Mouse (Mus musculus) intestine, embryonic 14.5 days (tissue): ENCODE results near the gene Pxylp1. TPM values are rescaled to one million over a fixed set of nuclear protein-coding genes. Genes with fewer than 3 reads are reported as not detected.
A peak's percentile ranks its signal among the peaks of the same experiment; 100 is the strongest.
"Not testable (repeated sequence)": the region's sequence is repeated elsewhere in the genome, so short reads cannot be mapped to it uniquely, and the experiment has no call there.

Source experiments
- ATAC-seq: fragments of 200-750 bp; cut with Nextera tagmentation; replicated peaks from 2 replicates; pipeline ENCODE4 v1.8.0; 2017; ENCODE audit warnings: low read depth, moderate number of reproducible peaks, moderate TSS enrichment, moderate library complexity; ENCODE audit not compliant: low FRiP score, low TSS enrichment
- DNase-seq: peaks from one replicate; pipeline ENCODE4 v3.0.0-alpha.2; 2018; ENCODE audit warnings: low spot score
- H3K27ac ChIP-seq: fragments of 300-500 bp; sonication (generic); 2 replicates; pipeline ENCODE4 v1.5.1; 2014; ENCODE audit warnings: low read depth, mild to moderate bottlenecking, control low read depth
- H3K27me3 ChIP-seq: fragments of 300-500 bp; sonication (generic); replicated peaks from 2 replicates; pipeline ENCODE4 v1.6.1; 2014; ENCODE audit warnings: low read length, control low read depth; ENCODE audit not compliant: control insufficient read depth, insufficient read depth
- H3K36me3 ChIP-seq: fragments of 300-500 bp; sonication (generic); 2 replicates; pipeline ENCODE4 v1.6.1; 2014; ENCODE audit warnings: low read length, control low read depth; ENCODE audit not compliant: control insufficient read depth, insufficient read depth
- H3K4me1 ChIP-seq: fragments of 300-500 bp; sonication (generic); replicated peaks from 2 replicates; pipeline ENCODE4 v1.6.1; 2014; ENCODE audit warnings: low read length, control low read depth, mixed read lengths; ENCODE audit not compliant: control insufficient read depth, insufficient read depth
- H3K4me2 ChIP-seq: fragments of 300-500 bp; sonication (generic); 2 replicates; pipeline ENCODE4 v1.6.1; 2014; ENCODE audit warnings: low read length
- H3K4me3 ChIP-seq: fragments of 300-500 bp; sonication (generic); 2 replicates; pipeline ENCODE4 v1.5.1; 2014; ENCODE audit warnings: low read depth, low read length, control low read depth, mixed read lengths
- H3K9ac ChIP-seq: fragments of 300-500 bp; sonication (generic); 2 replicates; pipeline ENCODE4 v1.6.1; 2014; ENCODE audit warnings: mild to moderate bottlenecking, low read length
- H3K9me3 ChIP-seq: fragments of 300-500 bp; sonication (generic); 2 replicates; pipeline ENCODE4 v1.6.1; 2016; ENCODE audit warnings: low read length, control low read depth; ENCODE audit not compliant: control insufficient read depth
- WGBS: fragments of 180-500 bp; shearing (Covaris S2); extraction: QIAGEN DNeasy Blood & Tissue Kit; methylation state at CpG from one replicate; pipeline ENCODE4 v1.1.7; 2014; 5-methylcytosine and 5-hydroxymethylcytosine counted together
- polyA plus RNA-seq: library from polyadenylated mRNA; unstranded; fragments of >200 nt; fragmentation: Nextera tagmentation; extraction: Ambion mirVana; gene quantifications from 2 replicates; pipeline ENCODE4 v1.2.1, GENCODE M21; 2014

The Pxylp1 gene
- polyA plus RNA-seq, result 56.2 and 67.0 TPM in 2 replicates

- ATAC-seq (no peak), DNase-seq (no peak)
- WGBS, result 16% methylated on average over 3 of the region's 3 CpGs
- no peak within 1 kb of the TSS for H3K9ac ChIP-seq
- no peak within 1 kb of the TSS; the same call in 1 of the 2 replicates for H3K27ac ChIP-seq
- peak within 1 kb of the TSS; percentile 11; the same call in 1 of the 2 replicates for H3K4me2 ChIP-seq
- H3K4me3 ChIP-seq, result no peak within 1 kb of the TSS
- peaks cover 12% of the 10 kb centered on the region for H3K4me1 ChIP-seq
- H3K27me3 ChIP-seq, result no peaks in the 10 kb centered on the region
- H3K9me3 ChIP-seq, result no peaks in the 10 kb centered on the region
- no peaks in the 10 kb centered on the region for H3K36me3 ChIP-seq
Observed at GRCm38 (mm10) chr9:96892546-96892945, at the start of gene Pxylp1. TSS of gene Pxylp1 (minus strand) at chr9:96892669.

DNA sequence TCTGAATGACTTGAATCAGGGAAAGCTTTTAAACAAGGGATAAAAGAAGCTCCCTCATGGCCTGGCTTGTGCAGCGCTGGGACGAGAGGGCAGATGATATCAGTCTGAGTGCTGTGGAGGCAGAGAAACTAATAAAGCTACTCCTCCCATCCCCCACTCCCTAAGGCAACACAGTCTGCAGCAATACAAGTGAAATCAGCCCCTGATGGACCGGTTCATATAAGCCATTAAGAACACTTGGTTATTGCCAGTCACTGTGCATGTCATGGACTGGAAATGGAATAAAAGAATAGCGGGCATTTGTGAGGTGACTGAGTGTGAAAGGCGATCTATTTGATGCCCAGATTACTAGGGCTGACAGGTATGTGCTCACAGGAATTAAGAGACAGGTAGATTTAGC is 46.4 kb upstream of the Pxylp1 start:
- Histone ChIP-seq H3K9ac (no peak overlapping the region), H3K36me3 (peaks cover 14% of the 10 kb centered on the region), H3K4me1 (no peaks in the 10 kb centered on the region), H3K27me3 (no peaks in the 10 kb centered on the region), H3K27ac (no peak overlapping the region), H3K9me3 (0 out of 2 replicates have a peak, but pooled peaks cover 5% of the 10 kb centered on the region), H3K4me3 (no peak overlapping the region), H3K4me2 (no peak overlapping the region)
- ATAC-seq, result no peak
- 72% methylated on average over 5 of the region's 5 CpGs for WGBS
- no peak for DNase-seq

DNA sequence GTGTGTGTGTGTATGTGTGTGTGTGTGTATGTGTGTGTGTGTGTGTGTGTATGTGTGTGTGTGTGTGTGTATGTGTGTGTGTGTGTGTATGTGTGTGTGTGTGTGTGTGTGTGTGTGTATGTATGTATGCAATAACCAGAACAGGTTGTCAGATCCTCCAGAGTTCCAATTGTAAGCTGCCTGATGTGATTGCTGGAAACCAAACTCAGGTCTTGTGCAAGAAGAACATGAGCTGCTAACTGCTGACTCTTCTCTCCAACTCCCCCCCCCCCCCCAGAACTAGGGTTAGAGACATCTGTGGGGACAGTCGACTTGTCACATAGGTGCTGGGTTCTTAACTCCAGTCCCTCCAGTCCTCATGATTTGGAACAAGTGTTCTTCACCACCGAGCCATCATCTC is 44.0 kb upstream of the Pxylp1 start:
- not testable (repeated sequence) for H3K4me1 ChIP-seq, H3K9me3 ChIP-seq, H3K27ac ChIP-seq, DNase-seq, ATAC-seq, H3K9ac ChIP-seq, H3K4me2 ChIP-seq, H3K27me3 ChIP-seq, H3K36me3 ChIP-seq, H3K4me3 ChIP-seq
- 87% methylated on average over 2 of the region's 2 CpGs for WGBS

DNA sequence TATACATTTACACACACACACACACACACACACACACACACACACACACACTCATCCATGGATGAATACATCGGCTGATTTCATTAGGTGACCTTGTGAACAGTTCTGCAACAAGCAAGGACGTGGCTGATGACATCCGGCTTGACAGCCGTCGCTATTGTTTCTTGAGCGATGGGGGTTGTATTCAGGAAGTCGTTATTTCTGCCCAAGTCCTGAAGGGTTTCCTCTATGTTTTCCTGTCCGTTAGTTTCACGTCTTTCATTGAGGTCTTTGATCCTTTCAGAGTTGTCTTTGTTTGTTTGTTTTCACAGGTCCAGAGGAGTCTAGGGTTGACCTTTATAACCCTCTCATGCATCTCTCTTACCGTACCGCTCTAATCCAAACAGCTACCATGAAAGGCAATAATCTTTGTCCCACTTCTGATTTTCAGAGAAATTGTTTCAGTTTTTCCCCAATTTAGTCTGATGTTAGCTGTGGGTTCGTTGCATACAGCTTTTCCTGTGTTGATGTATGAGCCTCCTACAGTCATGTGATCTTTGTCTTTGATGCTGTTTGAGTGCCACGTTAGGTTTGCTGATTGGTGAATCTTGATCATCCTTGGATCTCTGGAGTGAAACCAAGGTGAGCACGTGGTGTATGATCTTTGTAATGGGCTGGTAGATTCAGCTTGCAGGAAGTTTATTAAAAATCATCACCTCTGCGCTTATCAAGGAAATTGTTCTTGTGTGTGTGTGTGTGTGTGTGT is 43.3 kb upstream of the Pxylp1 start:
- Histone ChIP-seq H3K4me2 (no peak overlapping the region), H3K27ac (no peak overlapping the region), H3K9me3 (0 out of 2 replicates have a peak, but pooled peaks cover 1% of the 10 kb centered on the region), H3K9ac (no peak overlapping the region), H3K27me3 (no peaks in the 10 kb centered on the region), H3K4me1 (no peaks in the 10 kb centered on the region), H3K36me3 (no peaks in the 10 kb centered on the region), H3K4me3 (no peak overlapping the region)
- ATAC-seq (no peak), DNase-seq (no peak)
- WGBS, result 65% methylated on average over 15 of the region's 15 CpGs

DNA sequence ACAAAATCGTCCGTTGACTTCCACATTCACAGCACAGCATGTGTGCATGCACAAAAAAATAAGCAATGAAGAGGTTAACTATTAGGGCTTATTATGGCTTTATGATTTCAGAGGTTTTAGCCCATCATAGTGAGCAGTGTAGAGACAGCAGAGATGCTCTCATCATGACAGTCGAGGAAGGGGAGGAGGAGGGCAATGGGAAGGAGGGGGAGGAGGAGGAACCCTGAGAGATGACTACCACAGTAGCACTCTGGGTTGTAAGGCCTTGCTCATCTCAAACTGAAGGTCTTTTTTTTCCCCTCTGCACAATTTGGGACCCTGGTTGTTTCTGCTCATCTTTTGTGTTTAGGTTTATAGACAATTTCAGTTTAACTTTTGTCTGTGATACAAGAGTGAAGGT is 42.3 kb upstream of the Pxylp1 start:
- H3K4me3 ChIP-seq, result no peak overlapping the region
- H3K9ac ChIP-seq, result no peak overlapping the region
- 69% methylated on average over 3 of the region's 3 CpGs for WGBS
- no peak overlapping the region for H3K4me2 ChIP-seq
- DNase-seq (no peak), ATAC-seq (no peak)
- H3K27ac ChIP-seq, result no peak overlapping the region
- no peaks in the 10 kb centered on the region for H3K4me1 ChIP-seq
- H3K27me3 ChIP-seq, result no peaks in the 10 kb centered on the region
- no peaks in the 10 kb centered on the region for H3K9me3 ChIP-seq
- no peaks in the 10 kb centered on the region for H3K36me3 ChIP-seq

DNA sequence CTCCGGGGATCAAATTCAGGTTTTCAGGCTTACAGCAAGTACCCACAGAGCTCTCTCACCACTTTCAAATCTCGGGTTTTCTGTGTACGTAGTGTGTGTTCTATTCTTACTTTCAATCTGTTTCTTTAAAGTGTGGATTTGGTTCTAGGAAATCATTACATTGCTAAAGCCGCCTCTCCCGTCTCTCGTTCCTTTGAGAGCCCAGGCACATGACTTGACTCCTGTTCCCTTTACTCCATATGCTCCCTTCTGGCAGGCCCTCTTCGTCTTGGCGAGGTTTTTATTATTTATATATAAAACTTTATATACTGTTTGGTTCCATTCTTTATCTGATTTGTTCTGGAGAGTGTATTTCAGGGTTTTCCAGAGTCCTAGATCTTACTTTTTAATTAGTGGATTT is 40.3 kb upstream of the Pxylp1 start:
- Histone ChIP-seq H3K9ac (no peak overlapping the region), H3K27ac (no peak overlapping the region), H3K4me3 (no peak overlapping the region), H3K9me3 (no peaks in the 10 kb centered on the region), H3K4me2 (no peak overlapping the region), H3K27me3 (no peaks in the 10 kb centered on the region), H3K36me3 (no peaks in the 10 kb centered on the region), H3K4me1 (no peaks in the 10 kb centered on the region)
- ATAC-seq, result no peak
- WGBS, result 87% methylated on average over 8 of the region's 8 CpGs
- DNase-seq, result no peak

DNA sequence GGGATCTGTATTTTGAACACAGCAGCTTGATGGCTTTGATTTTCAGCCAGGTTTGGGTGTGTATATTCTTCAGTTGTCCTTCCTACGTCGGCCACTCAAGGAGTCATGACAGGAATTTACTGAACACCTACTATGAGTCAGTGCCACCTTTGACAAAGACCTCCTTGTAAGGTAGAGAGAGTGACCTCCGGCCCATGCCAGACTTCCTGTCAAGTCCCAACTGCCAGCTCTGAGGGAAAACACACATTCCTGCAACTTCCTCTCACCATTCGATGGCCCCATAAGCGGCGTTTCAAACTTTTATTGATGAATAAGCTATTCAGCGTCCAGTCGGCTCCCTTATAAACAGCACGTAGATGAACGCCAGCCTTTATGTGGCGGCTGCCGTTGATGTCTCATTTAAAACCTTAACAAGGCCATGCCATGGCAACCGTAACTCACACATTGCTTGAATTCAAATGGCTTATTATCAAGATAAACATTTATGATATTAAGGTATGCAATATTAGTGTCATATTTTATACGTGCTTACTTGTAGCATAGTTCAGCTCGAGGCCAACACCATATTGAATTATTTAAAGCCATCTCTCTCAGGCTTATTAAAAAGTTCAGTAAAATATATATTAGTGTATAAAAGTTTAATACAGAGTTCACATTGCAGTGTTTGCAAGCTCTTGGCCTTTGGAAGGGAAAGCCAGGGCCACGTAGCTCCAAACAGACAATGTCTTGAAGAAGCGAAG is 31.3 kb upstream of the Pxylp1 start:
- ATAC-seq (no peak), DNase-seq (no peak)
- Histone ChIP-seq H3K9ac (no peak overlapping the region), H3K9me3 (no peaks in the 10 kb centered on the region), H3K4me2 (no peak overlapping the region), H3K27me3 (no peaks in the 10 kb centered on the region), H3K27ac (no peak overlapping the region), H3K4me1 (peaks cover 4% of the 10 kb centered on the region; the same call in 1 of the 2 replicates), H3K36me3 (no peaks in the 10 kb centered on the region), H3K4me3 (no peak overlapping the region)
- 44% methylated on average over 17 of the region's 17 CpGs for WGBS

DNA sequence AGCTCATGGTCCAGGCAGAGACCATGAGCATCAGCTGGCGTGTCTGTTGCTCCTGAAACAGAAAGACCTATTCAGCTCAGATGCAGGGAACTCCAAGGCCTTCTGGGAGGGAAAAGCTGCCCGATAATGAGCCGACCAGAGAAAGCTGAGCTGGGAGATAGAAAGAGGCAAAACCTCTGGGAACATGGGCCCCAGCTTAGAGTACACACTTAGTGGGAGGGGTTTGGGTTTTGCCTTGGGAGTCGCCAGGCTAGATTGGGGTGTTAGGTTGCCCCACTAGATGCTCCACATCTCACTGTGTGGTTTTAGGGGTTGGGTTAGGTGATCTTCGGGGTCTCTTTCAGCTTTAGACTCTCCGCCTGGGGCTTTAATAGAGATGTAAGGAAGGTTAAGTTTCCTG is 30.6 kb upstream of the Pxylp1 start:
- no peak overlapping the region for H3K9ac ChIP-seq
- H3K4me3 ChIP-seq, result no peak overlapping the region
- H3K27ac ChIP-seq, result no peak overlapping the region
- ATAC-seq (no peak), DNase-seq (no peak)
- peaks cover 4% of the 10 kb centered on the region; the same call in 1 of the 2 replicates for H3K4me1 ChIP-seq
- H3K27me3 ChIP-seq, result no peaks in the 10 kb centered on the region
- H3K9me3 ChIP-seq, result no peaks in the 10 kb centered on the region
- no peak overlapping the region for H3K4me2 ChIP-seq
- H3K36me3 ChIP-seq, result no peaks in the 10 kb centered on the region
- 75% methylated on average over 6 of the region's 6 CpGs for WGBS
